Mouse (Mus musculus) erythroblast, adult 5-6 weeks (primary cell): ENCODE data around the gene Tdrd7. TPM values are rescaled to one million over a fixed set of nuclear protein-coding genes. Genes with fewer than 3 reads are reported as not detected.

Experiments used
- ATAC-seq: replicated peaks from 2 replicates; pipeline ENCODE4 v1.8.0; 2016; ENCODE audit warnings: moderate number of reproducible peaks, mild to moderate bottlenecking, moderate TSS enrichment, inconsistent platforms; ENCODE audit not compliant: poor library complexity, low FRiP score, severe bottlenecking
- total RNA-seq, 2 experiments: library from RNA; stranded (forward) in 1 of 2; stranded (reverse) in 1 of 2; fragments of 150-400 nt in 1 of 2; fragments of 200-764, 138-1000 nt in 1 of 2; gene quantifications; 2 replicates each; pipeline versions ENCODE4 v1.2.3 to v1.2.4; 2015 to 2017; ENCODE audit warnings: low replicate concordance in 2 of 2

Tdrd7 gene
- total RNA-seq, 2 experiments from 2014 or later, result 11.4 to 14.2 TPM

GRCm38 (mm10) chr4:45971806-45972447 is 6.8 kb downstream of the Tdrd7 start:
- ATAC-seq, result peak; percentile 97

DNA sequence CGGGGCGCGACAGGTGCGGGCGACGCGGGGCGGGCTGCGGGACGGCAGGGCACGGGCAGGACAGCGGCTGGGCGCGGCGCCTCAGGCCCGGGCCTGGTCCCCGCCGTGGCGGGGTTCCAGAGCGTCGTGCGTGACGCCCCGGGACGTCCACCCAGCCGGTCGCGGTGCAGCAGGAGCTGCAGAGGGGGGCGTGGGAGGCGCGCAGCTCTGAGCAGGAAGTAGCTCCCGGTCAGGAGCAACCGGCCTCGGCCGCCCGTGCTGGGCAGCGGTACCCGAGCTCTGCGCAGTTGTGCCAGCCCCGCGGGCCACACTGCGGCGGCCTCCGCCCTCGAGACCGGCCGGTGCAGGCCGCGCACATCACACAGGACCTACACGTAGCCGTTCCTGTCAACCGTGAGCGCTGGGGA is 7.3 kb downstream of the Tdrd7 start:
- peak; percentile 52 for ATAC-seq

- no peak for ATAC-seq
Measured at GRCm38 (mm10) chr4:45972951-45973350, 7.8 kb downstream of the Tdrd7 start.

DNA sequence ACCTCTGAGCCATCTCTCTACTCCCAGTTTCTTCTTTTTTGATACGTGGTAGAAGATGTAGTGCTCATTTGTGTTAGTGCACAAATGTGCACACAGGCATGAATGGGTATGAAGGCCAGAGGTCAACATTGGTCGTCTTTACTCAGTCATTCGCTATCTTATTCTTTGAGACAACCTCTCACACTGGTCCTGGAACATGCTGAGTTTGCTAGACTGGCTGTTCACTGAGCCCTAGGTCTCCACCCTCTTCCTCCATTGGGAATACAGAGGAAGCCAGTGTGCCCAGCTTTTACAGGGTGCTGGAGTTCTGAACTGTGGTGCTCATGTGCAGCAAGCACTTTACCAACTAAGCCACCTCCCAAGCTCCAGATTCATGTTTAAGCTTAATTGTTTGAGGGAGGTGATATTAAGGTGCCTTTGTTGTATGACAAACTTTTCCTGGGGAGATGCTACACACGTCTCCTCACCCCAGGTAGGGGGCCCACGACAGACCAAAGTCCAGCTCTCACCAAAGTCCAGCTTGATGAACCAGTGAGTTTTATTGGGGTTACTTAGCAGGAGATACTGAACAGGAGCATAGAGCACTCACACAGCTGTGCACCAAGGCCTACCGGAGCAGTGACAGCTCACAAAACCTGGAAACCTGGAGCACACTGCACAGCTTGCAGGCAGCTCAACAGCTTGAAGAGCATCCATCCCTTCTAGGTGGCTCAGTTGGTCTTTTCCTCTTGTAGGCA is 12.0 kb downstream of the Tdrd7 start:
- ATAC-seq, result no peak

DNA sequence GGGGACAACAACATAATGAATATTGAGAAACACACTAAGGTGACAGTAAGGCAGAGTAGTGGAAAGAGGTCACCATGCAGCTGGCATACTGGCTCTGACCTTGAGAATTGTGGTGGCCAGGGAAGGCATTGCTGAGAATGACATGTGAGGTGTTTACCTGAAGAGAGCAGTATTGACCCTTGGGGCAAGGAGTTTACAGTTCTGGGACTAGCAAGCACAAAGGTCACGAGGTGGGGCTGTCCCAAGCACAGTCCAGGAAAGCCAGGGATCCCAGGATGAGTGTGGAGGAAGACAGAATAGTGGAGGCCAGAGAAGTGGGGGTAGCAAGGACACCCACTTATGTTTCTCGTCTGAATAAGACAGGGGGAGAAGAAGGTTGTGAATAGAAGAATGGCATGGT is 14.8 kb downstream of the Tdrd7 start:
- no peak for ATAC-seq

- ATAC-seq, result no peak
Measured at GRCm38 (mm10) chr4:45981054-45981453, 15.9 kb downstream of the Tdrd7 start.

- no peak for ATAC-seq
Measured at GRCm38 (mm10) chr4:45990427-45991135, 25.4 kb downstream of the Tdrd7 start.

DNA sequence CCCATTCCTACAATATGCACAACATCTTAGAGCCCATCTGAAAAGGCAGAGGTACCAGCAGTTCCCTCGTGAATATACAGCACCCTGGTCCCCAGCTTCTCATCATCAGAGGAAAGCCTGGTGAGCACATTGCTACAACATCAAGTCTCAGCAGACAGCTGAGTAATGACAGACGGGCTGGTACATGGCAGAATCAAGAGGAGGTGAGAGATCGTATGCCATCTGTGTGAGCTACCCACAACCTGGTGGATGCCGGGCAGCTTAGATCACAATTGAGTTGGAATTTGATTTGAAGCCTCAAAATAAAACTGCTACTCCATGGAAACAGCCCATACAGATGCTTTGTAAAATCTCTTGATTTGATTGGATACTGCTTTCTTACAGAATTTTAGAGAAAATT is 33.4 kb downstream of the Tdrd7 start:
- no peak for ATAC-seq

- no peak for ATAC-seq
Measured at GRCm38 (mm10) chr4:46008142-46008793, 43.1 kb downstream of the Tdrd7 start.

DNA sequence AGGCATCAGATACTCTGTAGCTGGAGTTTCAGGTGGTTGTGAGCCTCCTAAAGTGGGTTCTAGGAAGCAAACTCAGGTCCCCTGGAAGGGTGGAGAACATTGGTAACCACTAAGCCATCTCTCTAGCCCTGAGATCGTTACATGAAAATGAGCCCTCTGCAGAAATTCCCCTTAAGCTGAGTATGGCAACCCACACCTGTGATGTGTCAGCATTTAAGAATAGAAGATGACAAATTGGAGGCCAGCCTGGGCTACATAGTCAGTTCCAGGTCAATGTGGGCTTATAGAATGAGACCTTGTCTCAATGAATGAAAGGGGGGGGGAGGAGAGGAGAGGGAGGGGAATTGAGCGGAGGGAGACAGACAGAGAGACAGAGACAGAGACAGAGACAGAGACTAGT is 46.6 kb downstream of the Tdrd7 start:
- ATAC-seq, result no peak

GRCm38 (mm10) chr4:46015605-46016004 is 50.5 kb downstream of the Tdrd7 start:
- peak; percentile 68 for ATAC-seq

DNA sequence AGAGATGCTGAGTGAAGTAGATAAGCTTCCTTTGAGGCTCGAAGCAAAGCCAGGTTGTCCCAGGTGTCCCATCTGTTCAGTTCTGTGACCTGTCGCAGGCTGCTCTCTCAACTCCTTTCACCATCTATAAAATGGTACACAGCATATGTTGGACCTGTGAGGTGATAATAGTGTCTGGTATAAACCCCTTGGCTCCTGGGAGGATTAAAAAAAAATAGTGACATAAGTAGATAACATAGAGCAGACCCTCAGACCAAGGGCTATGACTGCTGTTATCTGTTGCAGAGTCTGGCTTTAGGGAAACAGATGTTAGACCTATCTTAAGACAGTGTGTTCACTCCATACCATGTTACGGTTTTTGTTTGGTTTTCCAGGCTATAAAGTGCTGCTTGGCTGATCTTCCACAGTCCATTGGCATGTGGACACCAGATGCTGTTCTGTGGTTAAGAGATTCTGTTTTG is 57.9 kb downstream of the Tdrd7 start:
- 0 out of 2 replicates have a peak, but pooled peaks have one; percentile 41 for ATAC-seq

- 0 out of 2 replicates have a peak, but pooled peaks have one; percentile 29 for ATAC-seq
Measured at GRCm38 (mm10) chr4:46025893-46026292, 60.8 kb downstream of the Tdrd7 start.

- ATAC-seq, result no peak
Measured at GRCm38 (mm10) chr4:46028224-46028623, 63.1 kb downstream of the Tdrd7 start.

- ATAC-seq, result no peak
Measured at GRCm38 (mm10) chr4:46028781-46029180, 63.6 kb downstream of the Tdrd7 start.

DNA sequence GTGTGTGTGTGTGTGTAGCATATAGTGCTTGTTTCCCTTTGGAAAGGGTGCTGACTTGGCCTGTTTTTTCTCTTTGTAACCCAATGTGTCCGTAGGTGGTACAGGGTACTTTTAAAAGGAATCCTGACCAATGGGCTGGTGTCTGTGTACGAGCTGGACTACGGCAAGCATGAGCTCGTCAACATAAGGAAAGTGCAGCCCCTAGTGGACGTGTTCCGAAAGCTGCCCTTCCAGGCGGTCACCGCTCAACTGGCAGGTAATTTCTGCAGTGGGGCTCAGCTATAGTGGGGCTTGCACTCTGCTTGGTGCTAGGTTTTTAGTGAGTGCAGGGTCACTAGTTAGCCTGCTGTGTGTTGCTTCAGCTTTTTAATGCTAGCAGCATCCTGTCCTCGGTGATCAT is 64.4 kb downstream of the Tdrd7 start:
- no peak for ATAC-seq

- no peak for ATAC-seq
Measured at GRCm38 (mm10) chr4:46032448-46032847, 67.3 kb downstream of the Tdrd7 start.

GRCm38 (mm10) chr4:46033197-46033596 is 68.1 kb downstream of the Tdrd7 start:
- 0 out of 2 replicates have a peak, but pooled peaks have one; percentile 47 for ATAC-seq

GRCm38 (mm10) chr4:46038591-46038891 is 73.4 kb downstream of the Tdrd7 start:
- ATAC-seq, result no peak
